Mouse (Mus musculus) heart, embryonic 12.5 days (tissue): ENCODE measurements at regions not wholly inside any gene's neighbourhood (a gene's known extent, or its start where the extent isn't known, plus 50 kb on each side); places are given as distances from the start of the nearest gene placed in this dataset.

ENCODE experiments used
- ATAC-seq: fragments of 200-750 bp; cut with Nextera tagmentation; 2 replicates; pipeline ENCODE4 v1.8.0; 2017; ENCODE audit warnings: moderate TSS enrichment, moderate library complexity; ENCODE audit not compliant: insufficient number of reproducible peaks, low FRiP score
- H3K27ac ChIP-seq: fragments of 300-500 bp; sonication (generic); 2 replicates; pipeline ENCODE4 v1.5.1; 2016; ENCODE audit warnings: mild to moderate bottlenecking, moderate library complexity; ENCODE audit not compliant: poor library complexity, severe bottlenecking
- H3K27me3 ChIP-seq: fragments of 300-500 bp; sonication (generic); replicated peaks from 2 replicates; pipeline ENCODE4 v1.6.1; 2016; ENCODE audit warnings: mild to moderate bottlenecking, moderate library complexity
- H3K36me3 ChIP-seq: fragments of 300-500 bp; sonication (generic); 2 replicates; pipeline ENCODE4 v1.6.1; 2016; ENCODE audit warnings: mild to moderate bottlenecking, moderate library complexity
- H3K4me1 ChIP-seq: fragments of 300-500 bp; sonication (generic); replicated peaks from 2 replicates; pipeline ENCODE4 v1.6.1; 2016; ENCODE audit warnings: mild to moderate bottlenecking
- H3K4me2 ChIP-seq: fragments of 300-500 bp; sonication (generic); 2 replicates; pipeline ENCODE4 v1.6.1; 2016; ENCODE audit warnings: mild to moderate bottlenecking, moderate library complexity
- H3K4me3 ChIP-seq: fragments of 300-500 bp; sonication (generic); 2 replicates; pipeline ENCODE4 v1.5.1; 2016; ENCODE audit warnings: mild to moderate bottlenecking
- H3K9ac ChIP-seq: fragments of 300-500 bp; sonication (generic); 2 replicates; pipeline ENCODE4 v1.6.1; 2016; ENCODE audit warnings: mild to moderate bottlenecking, moderate library complexity
- H3K9me3 ChIP-seq: fragments of 300-500 bp; sonication (generic); replicated peaks from 2 replicates; pipeline ENCODE4 v1.6.1; 2016; ENCODE audit warnings: mild to moderate bottlenecking, moderate library complexity
- WGBS: fragments of 180-500 bp; shearing (Covaris S2); methylation state at CpG from one replicate; pipeline ENCODE4 v1.1.7; 2016; 5-methylcytosine and 5-hydroxymethylcytosine counted together

GRCm38 (mm10) chr3:140744501-140744900, 467.7 kb downstream of the Pdha2 start:
- Histone ChIP-seq H3K4me2 (no peak overlapping the region), H3K4me3 (no peak overlapping the region), H3K4me1 (no peaks in the 10 kb centered on the region), H3K9ac (no peak overlapping the region), H3K27ac (no peak overlapping the region), H3K36me3 (no peaks in the 10 kb centered on the region), H3K27me3 (no peaks in the 10 kb centered on the region), H3K9me3 (no peaks in the 10 kb centered on the region)
- ATAC-seq = no peak
- WGBS = 54% methylated on average over 2 of the region's 2 CpGs

- WGBS = 58% methylated on average over 1 of the region's 1 CpGs
- no peak overlapping the region for H3K27ac ChIP-seq
- no peaks in the 10 kb centered on the region for H3K36me3 ChIP-seq
- H3K9me3 ChIP-seq = no peaks in the 10 kb centered on the region
- no peak overlapping the region for H3K9ac ChIP-seq
- no peak for ATAC-seq
- H3K4me1 ChIP-seq = no peaks in the 10 kb centered on the region
- H3K4me2 ChIP-seq = no peak overlapping the region
- H3K27me3 ChIP-seq = no peaks in the 10 kb centered on the region
- H3K4me3 ChIP-seq = no peak overlapping the region
Observed at GRCm38 (mm10) chr3:140740430-140740829, 471.7 kb downstream of the Pdha2 start.

DNA sequence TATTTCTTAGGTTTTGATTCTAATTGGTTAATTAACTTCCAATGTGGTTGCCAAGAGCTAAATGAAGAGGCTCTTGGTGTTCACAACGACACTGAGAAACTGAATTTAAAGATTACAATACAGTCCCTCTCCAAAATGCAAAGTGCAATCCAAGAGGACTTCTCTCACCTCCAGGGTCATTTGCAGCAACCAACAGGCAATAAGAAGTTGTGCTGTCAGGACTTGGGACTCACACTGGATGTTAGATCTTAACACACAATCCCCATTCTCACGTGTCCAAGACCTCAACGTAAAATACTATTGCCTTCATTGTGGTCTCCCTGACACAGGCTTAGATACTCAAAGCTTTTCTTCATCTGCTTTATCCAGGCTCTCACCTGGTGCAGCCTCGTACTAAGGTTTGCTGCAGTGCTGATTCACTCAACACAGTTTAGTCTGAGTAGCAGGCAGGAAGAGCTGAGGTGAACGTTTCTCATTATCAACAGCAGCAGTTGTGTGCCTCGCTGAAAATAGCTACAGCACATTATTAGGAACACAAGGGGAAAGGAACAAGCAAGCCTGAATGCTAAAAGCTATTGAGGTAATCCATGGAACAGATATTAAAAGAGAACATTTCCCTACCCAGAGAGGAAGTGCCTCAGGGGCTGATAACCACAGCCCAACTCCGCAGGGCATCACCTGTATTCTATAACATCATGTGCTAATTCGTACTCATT, 473.3 kb downstream of the Pdha2 start:
- no peaks in the 10 kb centered on the region for H3K4me1 ChIP-seq
- H3K9me3 ChIP-seq = no peaks in the 10 kb centered on the region
- H3K27me3 ChIP-seq = no peaks in the 10 kb centered on the region
- no peaks in the 10 kb centered on the region for H3K36me3 ChIP-seq
- ATAC-seq = no peak
- no peak overlapping the region for H3K4me3 ChIP-seq
- H3K9ac ChIP-seq = no peak overlapping the region
- no peak overlapping the region for H3K27ac ChIP-seq
- 65% methylated on average over 8 of the region's 8 CpGs for WGBS
- no peak overlapping the region for H3K4me2 ChIP-seq

GRCm38 (mm10) chr3:140716896-140717295, 495.3 kb downstream of the Pdha2 start:
- no peak overlapping the region for H3K27ac ChIP-seq
- H3K4me1 ChIP-seq = no peaks in the 10 kb centered on the region
- H3K4me3 ChIP-seq = no peak overlapping the region
- no peak overlapping the region for H3K9ac ChIP-seq
- H3K4me2 ChIP-seq = no peak overlapping the region
- no peak for ATAC-seq
- H3K27me3 ChIP-seq = no peaks in the 10 kb centered on the region
- no peaks in the 10 kb centered on the region for H3K36me3 ChIP-seq
- no peaks in the 10 kb centered on the region for H3K9me3 ChIP-seq

GRCm38 (mm10) chr3:140707591-140708131, 504.5 kb downstream of the Pdha2 start:
- no peak overlapping the region for H3K4me3 ChIP-seq
- H3K9ac ChIP-seq = no peak overlapping the region
- H3K4me1 ChIP-seq = no peaks in the 10 kb centered on the region
- 61% methylated on average over 3 of the region's 3 CpGs for WGBS
- H3K9me3 ChIP-seq = no peaks in the 10 kb centered on the region
- H3K4me2 ChIP-seq = no peak overlapping the region
- no peaks in the 10 kb centered on the region for H3K27me3 ChIP-seq
- no peak for ATAC-seq
- H3K36me3 ChIP-seq = no peaks in the 10 kb centered on the region
- no peak overlapping the region for H3K27ac ChIP-seq

- Histone ChIP-seq H3K4me2 (no peak overlapping the region), H3K9me3 (no peaks in the 10 kb centered on the region), H3K36me3 (no peaks in the 10 kb centered on the region), H3K4me1 (no peaks in the 10 kb centered on the region), H3K27me3 (no peaks in the 10 kb centered on the region), H3K4me3 (no peak overlapping the region), H3K9ac (no peak overlapping the region), H3K27ac (no peak overlapping the region)
- ATAC-seq = no peak
- WGBS = 77% methylated on average over 4 of the region's 4 CpGs
Observed at GRCm38 (mm10) chr3:140706725-140707124, 505.4 kb downstream of the Pdha2 start.

- Histone ChIP-seq H3K4me2 (no peak overlapping the region), H3K27ac (no peak overlapping the region), H3K4me3 (no peak overlapping the region), H3K4me1 (no peaks in the 10 kb centered on the region), H3K36me3 (no peaks in the 10 kb centered on the region), H3K9ac (no peak overlapping the region), H3K9me3 (no peaks in the 10 kb centered on the region), H3K27me3 (no peaks in the 10 kb centered on the region)
- WGBS = 80% methylated on average over 3 of the region's 3 CpGs
- ATAC-seq = no peak
Observed at GRCm38 (mm10) chr3:140705536-140705935, 506.6 kb downstream of the Pdha2 start.

DNA sequence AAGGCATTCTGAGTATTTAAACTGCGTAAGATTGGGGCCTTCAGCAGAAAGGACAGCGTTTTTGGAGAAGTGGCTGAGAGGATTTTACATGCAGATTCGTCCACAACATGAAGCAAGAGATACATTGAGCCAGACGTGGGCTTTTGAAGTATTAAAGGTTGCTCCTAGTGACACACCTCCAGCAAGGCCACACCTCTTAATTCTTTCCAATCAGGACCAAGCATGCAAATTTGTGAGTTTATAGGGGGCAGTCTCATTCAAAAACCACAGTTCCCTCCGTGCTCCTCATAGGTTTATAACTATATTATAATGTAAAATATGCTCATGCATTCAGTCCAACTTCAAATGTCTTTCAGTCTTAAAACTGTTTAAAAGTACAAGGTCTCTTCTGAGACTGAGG, 509.2 kb downstream of the Pdha2 start:
- Histone ChIP-seq H3K4me3 (no peak overlapping the region), H3K36me3 (no peaks in the 10 kb centered on the region), H3K27ac (no peak overlapping the region), H3K4me1 (no peaks in the 10 kb centered on the region), H3K4me2 (no peak overlapping the region), H3K9ac (no peak overlapping the region), H3K9me3 (no peaks in the 10 kb centered on the region), H3K27me3 (no peaks in the 10 kb centered on the region)
- WGBS = 58% methylated on average over 5 of the region's 5 CpGs
- ATAC-seq = no peak

DNA sequence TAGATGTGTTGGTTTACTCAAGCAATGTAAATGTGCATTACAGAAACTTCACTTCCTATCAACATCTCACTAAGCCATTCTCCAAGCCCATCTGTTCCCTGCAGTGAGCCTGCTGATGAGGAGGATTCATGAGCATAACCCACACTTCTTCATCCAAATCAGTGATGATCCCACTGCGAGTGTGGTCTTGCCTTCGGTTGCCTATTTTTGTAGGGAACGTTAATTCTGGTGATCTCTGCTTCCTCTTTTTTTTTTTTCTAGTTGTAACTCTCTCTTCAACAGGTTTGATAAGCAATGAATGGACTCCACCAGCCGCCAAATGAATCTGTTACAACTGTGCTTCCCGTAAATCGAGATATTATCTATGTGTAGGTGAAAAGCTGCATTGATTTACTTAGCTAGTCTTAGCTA, 509.9 kb downstream of the Pdha2 start:
- no peak for ATAC-seq
- Histone ChIP-seq H3K27ac (no peak overlapping the region), H3K36me3 (no peaks in the 10 kb centered on the region), H3K27me3 (no peaks in the 10 kb centered on the region), H3K4me2 (no peak overlapping the region), H3K9ac (no peak overlapping the region), H3K4me1 (no peaks in the 10 kb centered on the region), H3K4me3 (no peak overlapping the region), H3K9me3 (no peaks in the 10 kb centered on the region)
- WGBS = 79% methylated on average over 6 of the region's 6 CpGs

GRCm38 (mm10) chr3:140697295-140697694, 514.9 kb downstream of the Pdha2 start:
- H3K4me2 ChIP-seq = no peak overlapping the region
- 83% methylated on average over 3 of the region's 3 CpGs for WGBS
- ATAC-seq = no peak

DNA sequence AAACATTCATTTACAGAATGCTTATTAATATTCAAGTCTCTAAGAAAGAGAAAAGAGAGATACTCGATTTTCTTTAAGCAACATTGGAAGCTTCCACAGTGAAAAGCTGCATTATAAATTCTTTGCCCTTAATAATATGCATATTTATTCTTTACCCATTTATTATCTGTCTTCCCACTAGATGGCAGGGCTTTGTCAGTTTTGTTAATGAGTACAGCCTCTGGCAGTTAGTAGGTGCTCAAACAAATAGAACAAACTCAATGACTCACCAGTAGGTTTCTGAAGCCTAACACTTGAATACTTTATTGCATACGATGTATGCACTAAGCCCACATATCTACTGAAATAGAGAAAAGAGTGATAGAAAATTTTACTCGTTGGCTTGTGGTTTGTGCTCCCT, 529.4 kb downstream of the Pdha2 start:
- WGBS = 68% methylated on average over 3 of the region's 3 CpGs

More at GRCm38 (mm10) chr3:140697295-140697694, 514.9 kb downstream of the Pdha2 start:
- H3K9ac ChIP-seq = no peak overlapping the region
- H3K9me3 ChIP-seq = no peaks in the 10 kb centered on the region
- H3K36me3 ChIP-seq = no peaks in the 10 kb centered on the region
- no peaks in the 10 kb centered on the region for H3K27me3 ChIP-seq
- H3K27ac ChIP-seq = no peak overlapping the region
- no peaks in the 10 kb centered on the region for H3K4me1 ChIP-seq
- H3K4me3 ChIP-seq = no peak overlapping the region

More for the DNA sequence above, 529.4 kb downstream of the Pdha2 start:
- H3K9ac ChIP-seq = no peak overlapping the region
- H3K27ac ChIP-seq = no peak overlapping the region
- ATAC-seq = no peak
- no peak overlapping the region for H3K4me2 ChIP-seq
- H3K36me3 ChIP-seq = no peaks in the 10 kb centered on the region
- H3K4me1 ChIP-seq = no peaks in the 10 kb centered on the region
- no peaks in the 10 kb centered on the region for H3K27me3 ChIP-seq
- H3K4me3 ChIP-seq = no peak overlapping the region
- no peaks in the 10 kb centered on the region for H3K9me3 ChIP-seq
